Mouse (Mus musculus) stomach, embryonic 16.5 days (tissue): ENCODE measurements around the gene Gm20662. TPM values are rescaled to one million over a fixed set of nuclear protein-coding genes. Genes with fewer than 3 reads are reported as not detected.

Source experiments
- ATAC-seq: fragments of 200-750 bp; cut with Nextera tagmentation; 2 replicates; pipeline ENCODE4 v1.8.0; 2017; ENCODE audit warnings: moderate number of reproducible peaks, moderate TSS enrichment; ENCODE audit not compliant: insufficient read depth, low FRiP score
- H3K27ac ChIP-seq: fragments of 300-500 bp; sonication (generic); 2 replicates; pipeline ENCODE4 v1.5.1; 2014; ENCODE audit warnings: low read length
- H3K27me3 ChIP-seq: fragments of 300-500 bp; sonication (generic); 2 replicates; pipeline ENCODE4 v1.6.1; 2014; ENCODE audit warnings: low read length, control low read depth, mixed read lengths; ENCODE audit not compliant: control insufficient read depth, insufficient read depth
- H3K36me3 ChIP-seq: fragments of 300-500 bp; sonication (generic); 2 replicates; pipeline ENCODE4 v1.6.1; 2014; ENCODE audit warnings: low read length; ENCODE audit not compliant: control insufficient read depth, insufficient read depth
- H3K4me1 ChIP-seq: fragments of 300-500 bp; sonication (generic); 2 replicates; pipeline ENCODE4 v1.6.1; 2014; ENCODE audit warnings: low read length, control low read depth, mixed read lengths; ENCODE audit not compliant: control insufficient read depth, insufficient read depth
- H3K4me2 ChIP-seq: fragments of 300-500 bp; sonication (generic); 2 replicates; pipeline ENCODE4 v1.6.1; 2014; ENCODE audit warnings: low read depth, low read length, mixed read lengths
- H3K4me3 ChIP-seq: fragments of 300-500 bp; sonication (generic); replicated peaks from 2 replicates; pipeline ENCODE4 v1.5.1; 2014; ENCODE audit warnings: mild to moderate bottlenecking, low read length
- H3K9ac ChIP-seq: fragments of 300-500 bp; sonication (generic); 2 replicates; pipeline ENCODE4 v1.6.1; 2014; ENCODE audit warnings: low read length
- H3K9me3 ChIP-seq: fragments of 300-500 bp; sonication (generic); replicated peaks from 2 replicates; pipeline ENCODE4 v1.6.1; 2016; ENCODE audit warnings: low read length, control low read depth; ENCODE audit not compliant: control insufficient read depth
- WGBS: fragments of 180-500 bp; shearing (Covaris S2); extraction: QIAGEN DNeasy Blood & Tissue Kit; methylation state at CpG from one replicate; pipeline ENCODE4 v1.1.7; 2014; 5-methylcytosine and 5-hydroxymethylcytosine counted together
- polyA plus RNA-seq: library from polyadenylated mRNA; unstranded; fragments of >200 nt; fragmentation: Nextera tagmentation; extraction: Ambion mirVana; gene quantifications from 2 replicates; pipeline ENCODE4 v1.2.1, GENCODE M21; 2015

Gene Gm20662
- polyA plus RNA-seq, 1 experiment from 2014 or later = 0.67 TPM

GRCm38 (mm10) chr9:108055061-108055460 lies 58.9 kb downstream of the Gm20662 start:
- Histone ChIP-seq H3K36me3 (peaks cover 24% of the 10 kb centered on the region), H3K4me1 (peaks cover 15% of the 10 kb centered on the region), H3K27me3 (no peaks in the 10 kb centered on the region), H3K27ac (no peak overlapping the region), H3K9ac (0 out of 2 replicates have a peak overlapping the region, but pooled peaks have one; percentile 38), H3K4me3 (no peak overlapping the region), H3K9me3 (no peaks in the 10 kb centered on the region), H3K4me2 (no peak overlapping the region)
- WGBS = 74% methylated on average over 1 of the region's 1 CpGs
- ATAC-seq = no peak

GRCm38 (mm10) chr9:108055661-108056237 lies 59.6 kb downstream of the Gm20662 start:
- Histone ChIP-seq H3K27me3 (no peaks in the 10 kb centered on the region), H3K9me3 (no peaks in the 10 kb centered on the region), H3K4me3 (no peak overlapping the region), H3K27ac (no peak overlapping the region), H3K4me2 (no peak overlapping the region), H3K36me3 (peaks cover 24% of the 10 kb centered on the region), H3K4me1 (peaks cover 12% of the 10 kb centered on the region), H3K9ac (no peak overlapping the region)
- 83% methylated on average over 6 of the region's 6 CpGs for WGBS
- no peak for ATAC-seq

- ATAC-seq = no peak
- 81% methylated on average over 28 of the region's 28 CpGs for WGBS
- Histone ChIP-seq H3K4me1 (peaks cover 12% of the 10 kb centered on the region), H3K27me3 (no peaks in the 10 kb centered on the region), H3K4me2 (no peak overlapping the region), H3K9ac (no peak overlapping the region), H3K9me3 (no peaks in the 10 kb centered on the region), H3K4me3 (no peak overlapping the region), H3K36me3 (peaks cover 16% of the 10 kb centered on the region), H3K27ac (no peak overlapping the region)
Observed at GRCm38 (mm10) chr9:108056361-108057261, 60.5 kb downstream of the Gm20662 start.

GRCm38 (mm10) chr9:108057262-108057562 lies 61.1 kb downstream of the Gm20662 start:
- Histone ChIP-seq H3K4me1 (peaks cover 12% of the 10 kb centered on the region), H3K27me3 (no peaks in the 10 kb centered on the region), H3K4me3 (no peak overlapping the region), H3K9ac (no peak overlapping the region), H3K9me3 (no peaks in the 10 kb centered on the region), H3K4me2 (no peak overlapping the region), H3K27ac (no peak overlapping the region), H3K36me3 (peaks cover 14% of the 10 kb centered on the region)
- ATAC-seq = no peak
- 89% methylated on average over 5 of the region's 5 CpGs for WGBS

GRCm38 (mm10) chr9:108058291-108058690 lies 62.1 kb downstream of the Gm20662 start:
- Histone ChIP-seq H3K27me3 (no peaks in the 10 kb centered on the region), H3K9me3 (no peaks in the 10 kb centered on the region), H3K9ac (no peak overlapping the region), H3K36me3 (peaks cover 14% of the 10 kb centered on the region), H3K4me3 (no peak overlapping the region), H3K4me2 (no peak overlapping the region), H3K27ac (no peak overlapping the region), H3K4me1 (peaks cover 3% of the 10 kb centered on the region)
- no peak for ATAC-seq
- 94% methylated on average over 9 of the region's 9 CpGs for WGBS

GRCm38 (mm10) chr9:108062142-108062541 lies 66.0 kb downstream of the Gm20662 start:
- ATAC-seq = no peak
- no peak overlapping the region for H3K9ac ChIP-seq
- H3K4me3 ChIP-seq = no peak overlapping the region
- H3K27me3 ChIP-seq = no peaks in the 10 kb centered on the region
- H3K4me2 ChIP-seq = no peak overlapping the region
- H3K9me3 ChIP-seq = no peaks in the 10 kb centered on the region
- no peak overlapping the region for H3K27ac ChIP-seq
- peaks cover 9% of the 10 kb centered on the region for H3K36me3 ChIP-seq
- no peaks in the 10 kb centered on the region for H3K4me1 ChIP-seq
- 90% methylated on average over 3 of the region's 3 CpGs for WGBS

GRCm38 (mm10) chr9:108063361-108063760 lies 67.2 kb downstream of the Gm20662 start:
- Histone ChIP-seq H3K27me3 (no peaks in the 10 kb centered on the region), H3K4me3 (no peak overlapping the region), H3K9ac (0 out of 2 replicates have a peak overlapping the region, but pooled peaks have one; percentile 29), H3K36me3 (peaks cover 9% of the 10 kb centered on the region), H3K9me3 (no peaks in the 10 kb centered on the region), H3K4me1 (no peaks in the 10 kb centered on the region), H3K4me2 (no peak overlapping the region), H3K27ac (no peak overlapping the region)
- no peak for ATAC-seq
- 78% methylated on average over 12 of the region's 12 CpGs for WGBS

GRCm38 (mm10) chr9:108065491-108066011 lies 69.4 kb downstream of the Gm20662 start:
- ATAC-seq = peak; percentile 45; the same call in 1 of the 2 replicates
- WGBS = 33% methylated on average over 5 of the region's 5 CpGs
- Histone ChIP-seq H3K4me2 (no peak overlapping the region), H3K4me3 (no peak overlapping the region), H3K36me3 (peaks cover 4% of the 10 kb centered on the region), H3K27ac (no peak overlapping the region), H3K9me3 (no peaks in the 10 kb centered on the region), H3K27me3 (no peaks in the 10 kb centered on the region), H3K4me1 (no peaks in the 10 kb centered on the region), H3K9ac (no peak overlapping the region)

- Histone ChIP-seq H3K27ac (no peak overlapping the region), H3K36me3 (peaks cover 13% of the 10 kb centered on the region)
Observed at GRCm38 (mm10) chr9:108067199-108067598, 71.0 kb downstream of the Gm20662 start.

More at GRCm38 (mm10) chr9:108067199-108067598, 71.0 kb downstream of the Gm20662 start:
- H3K9ac ChIP-seq = no peak overlapping the region
- no peak for ATAC-seq
- H3K4me1 ChIP-seq = no peaks in the 10 kb centered on the region
- no peaks in the 10 kb centered on the region for H3K9me3 ChIP-seq
- H3K4me3 ChIP-seq = no peak overlapping the region
- WGBS = 78% methylated on average over 7 of the region's 7 CpGs
- H3K27me3 ChIP-seq = no peaks in the 10 kb centered on the region
- no peak overlapping the region for H3K4me2 ChIP-seq
